Mouse (Mus musculus) limb, embryonic 13.5 days (tissue): ENCODE results near the gene Ccdc125. TPM values are rescaled to one million over a fixed set of nuclear protein-coding genes. Genes with fewer than 3 reads are reported as not detected.

Experiments used
- polyA plus RNA-seq: library from polyadenylated mRNA; unstranded; fragments of >200 nt; fragmentation: Nextera tagmentation; extraction: Ambion mirVana; gene quantifications from 2 replicates; pipeline ENCODE4 v1.2.1, GENCODE M21; 2015

Gene Ccdc125
- polyA plus RNA-seq, 1 experiment from 2014 or later = 4.8 TPM

Other genes with a start within 250 kb of the Ccdc125 start
- 0.04 TPM in 1 of 2 replicates, not detected in the other for gene Naip1, start 216.8 kb upstream of the Ccdc125 start, polyA plus RNA-seq
- gene Gtf2h2, start 177.1 kb upstream of the Ccdc125 start, polyA plus RNA-seq = 86.0 and 93.9 TPM in 2 replicates
- gene Ocln, start 117.0 kb upstream of the Ccdc125 start, polyA plus RNA-seq = 3.8 TPM in 2 replicates
- gene Marveld2, start 52.7 kb upstream of the Ccdc125 start, polyA plus RNA-seq = 4.0 TPM in 2 replicates
- 282 and 298 TPM in 2 replicates for gene Ak6, start 18.7 kb upstream of the Ccdc125 start, polyA plus RNA-seq
- 24.5 and 26.2 TPM in 2 replicates for gene Rad17, start 18.7 kb upstream of the Ccdc125 start, polyA plus RNA-seq
- gene Taf9, start 18.1 kb upstream of the Ccdc125 start, polyA plus RNA-seq = 18.4 and 18.9 TPM in 2 replicates
- 109 and 112 TPM in 2 replicates for gene Cdk7, start 61.2 kb downstream of the Ccdc125 start, polyA plus RNA-seq
- gene Mrps36, start 74.9 kb downstream of the Ccdc125 start, polyA plus RNA-seq = 100.0 and 102 TPM in 2 replicates
- gene Cenph, start 106.2 kb downstream of the Ccdc125 start, polyA plus RNA-seq = 40.2 and 40.7 TPM in 2 replicates
- 241 and 246 TPM in 2 replicates for gene Ccnb1, start 116.9 kb downstream of the Ccdc125 start, polyA plus RNA-seq
- gene Slc30a5, start 163.7 kb downstream of the Ccdc125 start, polyA plus RNA-seq = 54.1 and 57.2 TPM in 2 replicates